Mouse (Mus musculus) thymus, adult 2 months (tissue): ENCODE data around the gene Acap2. TPM values are rescaled to one million over a fixed set of nuclear protein-coding genes. Genes with fewer than 3 reads are reported as not detected.

Experiments
- DNase-seq: peaks from one replicate; pipeline ENCODE4 v3.0.0; 2021
- H3K27ac ChIP-seq: fragments of 200-500 bp; 2 replicates; pipeline ENCODE4 v1.5.1; 2012; ENCODE audit warnings: low read length, control low read depth; ENCODE audit not compliant: control insufficient read depth, insufficient read depth
- H3K27me3 ChIP-seq: fragments of 200-500 bp; 2 replicates; pipeline ENCODE4 v1.6.1; 2012; ENCODE audit warnings: mild to moderate bottlenecking, low read length, moderate library complexity, mixed read lengths; ENCODE audit not compliant: control insufficient read depth, insufficient read depth
- H3K36me3 ChIP-seq: fragments of 200-500 bp; 2 replicates; pipeline ENCODE4 v1.6.1; 2012; ENCODE audit warnings: mild to moderate bottlenecking, low read length, moderate library complexity; ENCODE audit not compliant: control insufficient read depth, insufficient read depth
- H3K4me1 ChIP-seq: fragments of 200-500 bp; replicated peaks from 2 replicates; pipeline ENCODE4 v1.6.1; 2012; ENCODE audit warnings: low read length; ENCODE audit not compliant: control insufficient read depth, insufficient read depth
- H3K4me3 ChIP-seq: fragments of 200-500 bp; 2 replicates; pipeline ENCODE4 v1.5.1; 2012; ENCODE audit warnings: mild to moderate bottlenecking, low read length, control low read depth, moderate library complexity; ENCODE audit not compliant: control insufficient read depth, insufficient read depth
- CTCF ChIP-seq: fragments of 200-500 bp; IDR thresholded peaks from 2 replicates; pipeline ENCODE4 v1.5.1; 2012; ENCODE audit warnings: mild to moderate bottlenecking, control low read depth, low read length, moderate library complexity, borderline replicate concordance; ENCODE audit not compliant: control insufficient read depth, poor library complexity, insufficient read depth; ENCODE audit errors: extremely low read depth
- POLR2A ChIP-seq: fragments of 200-500 bp; IDR thresholded peaks from 2 replicates; pipeline ENCODE4 v1.6.1; 2012; ENCODE audit warnings: mild to moderate bottlenecking, low read length, control low read depth, moderate library complexity; ENCODE audit not compliant: control insufficient read depth, poor library complexity, insufficient read depth; ENCODE audit errors: extremely low read depth
- WGBS: fragments of 180-500 bp; shearing (Covaris S2); methylation state at CpG from one replicate; pipeline ENCODE4 v1.1.7; 2018; 5-methylcytosine and 5-hydroxymethylcytosine counted together
- polyA plus RNA-seq: library from polyadenylated mRNA; depleted of rRNA; stranded (reverse); fragments of >200 nt; gene quantifications from 2 replicates; pipeline ENCODE4 v1.2.3, GENCODE M21; 2012

Gene Acap2
- polyA plus RNA-seq, 1 experiment = 25.5 TPM

GRCm38 (mm10) chr16:31188270-31188669 is 12.8 kb downstream of the Acap2 start:
- no peak overlapping the region for H3K4me3 ChIP-seq
- TF ChIP-seq CTCF = no peak
- no peak for TF ChIP-seq POLR2A
- WGBS = 96% methylated on average over 6 of the region's 6 CpGs
- H3K27me3 ChIP-seq = no peaks in the 10 kb centered on the region
- no peak overlapping the region for H3K27ac ChIP-seq
- H3K36me3 ChIP-seq = no peaks in the 10 kb centered on the region
- peaks cover 20% of the 10 kb centered on the region for H3K4me1 ChIP-seq
- DNase-seq = no peak

- WGBS = 93% methylated on average over 1 of the region's 1 CpGs
- TF ChIP-seq POLR2A (no peak), CTCF (no peak)
- Histone ChIP-seq H3K36me3 (no peaks in the 10 kb centered on the region), H3K27me3 (no peaks in the 10 kb centered on the region), H3K27ac (no peak overlapping the region), H3K4me3 (no peak overlapping the region), H3K4me1 (peaks cover 12% of the 10 kb centered on the region)
- no peak for DNase-seq
Measured at GRCm38 (mm10) chr16:31187192-31187591, 13.9 kb downstream of the Acap2 start.

- Histone ChIP-seq H3K27ac (no peak overlapping the region), H3K36me3 (no peaks in the 10 kb centered on the region), H3K4me3 (no peak overlapping the region), H3K27me3 (no peaks in the 10 kb centered on the region), H3K4me1 (peaks cover 5% of the 10 kb centered on the region; the same call in 1 of the 2 replicates)
- TF ChIP-seq CTCF (no peak), POLR2A (no peak)
- DNase-seq = no peak
- 79% methylated on average over 2 of the region's 2 CpGs for WGBS
Measured at GRCm38 (mm10) chr16:31185757-31186156, 15.3 kb downstream of the Acap2 start.

- 98% methylated on average over 4 of the region's 4 CpGs for WGBS
- Histone ChIP-seq H3K4me1 (peaks cover 5% of the 10 kb centered on the region; the same call in 1 of the 2 replicates), H3K27ac (no peak overlapping the region), H3K36me3 (no peaks in the 10 kb centered on the region), H3K4me3 (no peak overlapping the region), H3K27me3 (no peaks in the 10 kb centered on the region)
- DNase-seq = no peak
- TF ChIP-seq CTCF (no peak), POLR2A (no peak)
Measured at GRCm38 (mm10) chr16:31184727-31185126, 16.3 kb downstream of the Acap2 start.

GRCm38 (mm10) chr16:31182576-31182975 is 18.5 kb downstream of the Acap2 start:
- no peaks in the 10 kb centered on the region for H3K27me3 ChIP-seq
- H3K27ac ChIP-seq = no peak overlapping the region
- H3K36me3 ChIP-seq = no peaks in the 10 kb centered on the region
- peaks cover 5% of the 10 kb centered on the region; the same call in 1 of the 2 replicates for H3K4me1 ChIP-seq
- WGBS = 90% methylated on average over 9 of the region's 9 CpGs
- no peak overlapping the region for H3K4me3 ChIP-seq
- no peak for DNase-seq
- TF ChIP-seq CTCF = no peak
- TF ChIP-seq POLR2A = no peak

- Histone ChIP-seq H3K4me3 (no peak overlapping the region), H3K4me1 (peaks cover 2% of the 10 kb centered on the region; the same call in 1 of the 2 replicates), H3K36me3 (no peaks in the 10 kb centered on the region), H3K27me3 (no peaks in the 10 kb centered on the region), H3K27ac (no peak overlapping the region)
- TF ChIP-seq POLR2A (no peak), CTCF (no peak)
- WGBS = 95% methylated on average over 8 of the region's 8 CpGs
- no peak for DNase-seq
Measured at GRCm38 (mm10) chr16:31180843-31181242, 20.2 kb downstream of the Acap2 start.

- no peak for DNase-seq
- WGBS = 77% methylated on average over 5 of the region's 5 CpGs
Measured at GRCm38 (mm10) chr16:31179384-31179783, 21.7 kb downstream of the Acap2 start.

More at GRCm38 (mm10) chr16:31179384-31179783, 21.7 kb downstream of the Acap2 start:
- Histone ChIP-seq H3K27me3 (no peaks in the 10 kb centered on the region), H3K4me1 (no peaks in the 10 kb centered on the region; the same call in 1 of the 2 replicates), H3K4me3 (no peak overlapping the region), H3K27ac (no peak overlapping the region), H3K36me3 (no peaks in the 10 kb centered on the region)
- TF ChIP-seq CTCF = no peak
- TF ChIP-seq POLR2A = no peak
